Mouse (Mus musculus): ENCODE results near the gene Opn1sw. TPM values are rescaled to one million over a fixed set of nuclear protein-coding genes. Genes with fewer than 3 reads are reported as not detected.

Gene Opn1sw
- total RNA-seq (2021), result not detected

DNA sequence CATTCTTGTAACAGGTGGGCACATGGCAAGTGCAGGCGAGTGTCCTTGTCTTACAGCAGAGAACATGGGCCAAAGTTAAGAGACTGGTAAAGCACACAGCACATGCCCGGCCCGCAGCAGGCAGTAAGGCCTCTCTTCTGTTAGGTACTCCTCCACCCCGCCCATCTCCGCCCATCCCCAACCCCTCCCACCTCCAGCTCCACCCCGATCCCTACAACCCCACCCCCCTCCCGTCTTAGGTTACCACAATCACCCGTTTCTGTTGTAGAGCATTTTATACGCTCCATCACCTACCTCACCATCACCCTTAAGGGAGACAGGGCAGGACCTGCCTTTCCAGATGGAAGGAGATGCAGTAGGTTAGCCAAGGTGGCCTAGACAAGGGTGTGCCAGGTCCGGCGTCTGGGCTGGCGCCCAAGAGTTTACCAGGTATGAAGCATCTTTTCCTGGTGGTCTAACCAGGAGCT is at the start of gene Opn1sw:
Opn1sw (minus strand) TSS at position 417 of the 467 bp plus-strand sequence.
- intact Hi-C loops (cut with DNase I), result no loop called here
- DNase-seq (ENCODE audit: low spot score), result no peak

DNA sequence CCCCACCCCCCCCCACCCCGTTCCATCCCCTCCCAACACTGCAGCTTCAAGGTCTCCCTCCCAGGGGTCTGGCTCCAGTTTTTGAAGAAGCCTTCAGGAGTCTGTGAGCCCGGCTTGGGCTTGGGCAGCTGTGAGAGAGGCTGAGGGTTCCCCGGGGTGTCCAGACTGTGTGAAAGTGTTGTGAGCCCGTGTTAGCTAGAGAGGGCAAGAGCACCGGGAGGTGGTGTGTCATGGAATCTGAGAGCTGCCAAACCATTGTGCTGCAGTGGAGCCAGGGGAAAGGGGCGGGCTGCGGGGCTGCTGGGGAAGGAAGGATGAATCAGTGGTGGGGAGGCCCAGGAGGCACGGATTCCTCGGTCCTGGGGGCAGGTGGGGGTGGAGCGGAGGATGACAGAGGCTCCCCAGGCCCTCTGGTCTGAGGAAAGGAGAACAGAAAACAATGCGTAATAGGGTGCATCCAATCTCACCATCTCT is 48.2 kb upstream of the Opn1sw start:
- peak; percentile 74 for DNase-seq (ENCODE audit: low spot score)
- intact Hi-C loops (cut with DNase I), result loop anchor here (5.0 kb wide), 1 partner anchor 74 kb away; no protein-coding TSS in a partner anchor

DNA sequence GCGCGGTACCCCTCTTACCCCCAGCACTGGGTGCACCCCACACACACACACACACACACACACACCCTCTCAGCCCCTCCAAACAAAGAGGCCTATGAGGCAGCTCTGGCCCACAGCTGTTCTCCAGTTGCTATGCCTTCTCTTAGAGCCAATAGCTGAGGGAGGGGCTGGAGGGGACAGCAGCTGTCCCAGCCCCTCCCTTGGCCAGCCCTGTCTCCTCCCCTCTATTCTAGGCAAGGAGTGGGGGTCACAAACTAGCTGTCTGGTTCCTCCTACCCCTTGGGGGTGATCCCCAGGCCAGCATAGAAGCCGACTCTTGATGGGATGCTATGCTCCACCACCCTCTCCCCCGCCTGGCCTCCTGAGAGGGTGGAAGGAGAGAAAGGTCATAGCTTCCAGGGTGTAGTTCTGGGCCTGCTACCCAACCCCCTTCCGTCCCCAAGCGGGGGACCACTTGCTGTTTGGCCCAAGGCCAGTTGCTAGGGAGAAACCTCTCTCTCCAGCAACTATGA is 47.7 kb upstream of the Opn1sw start:
- peak; percentile 46 for DNase-seq (ENCODE audit: low spot score)
- intact Hi-C loops (cut with DNase I), result loop anchor here (5.0 kb wide), 1 partner anchor 74 kb away; no protein-coding TSS in a partner anchor

DNA sequence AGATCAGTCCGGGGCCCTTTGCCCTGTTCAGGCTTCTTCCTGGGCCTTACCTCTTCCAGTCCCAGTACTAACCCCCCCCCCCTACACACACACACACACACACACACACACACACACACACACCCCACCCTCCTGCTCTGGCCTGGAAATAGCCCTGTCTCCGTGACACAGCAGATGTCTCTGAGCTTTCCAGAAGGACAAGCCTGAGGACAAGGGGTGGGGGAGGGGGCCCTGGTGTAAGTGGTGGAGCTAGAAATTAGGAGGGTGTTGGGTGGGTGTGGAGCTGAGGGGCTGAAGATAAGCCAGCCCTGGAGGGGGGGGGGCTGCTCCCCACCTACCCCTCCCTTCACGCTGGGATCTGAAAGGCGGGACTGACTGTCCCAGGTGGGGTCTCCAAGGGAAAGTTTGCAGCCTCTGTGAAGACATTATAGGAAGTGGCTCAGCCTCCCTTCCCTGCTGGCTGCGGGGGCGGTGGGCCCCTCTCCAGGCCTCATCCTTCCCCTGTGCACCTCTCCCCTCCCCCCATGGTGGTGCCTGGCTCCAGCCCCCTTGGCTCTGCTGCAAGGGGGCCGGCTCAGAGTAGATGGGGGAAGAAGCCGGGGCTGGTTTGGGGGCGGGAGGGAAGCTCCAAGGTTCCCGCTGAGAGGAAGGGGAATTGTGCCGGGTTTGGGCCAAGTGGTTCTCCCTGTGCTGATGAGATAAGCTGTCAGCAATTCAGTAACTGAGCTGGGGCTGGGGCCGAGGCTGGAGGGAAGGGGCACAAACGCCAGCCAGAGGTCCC is 46.8 kb upstream of the Opn1sw start:
- intact Hi-C loops (cut with DNase I), result loop anchor here (5.0 kb wide), 1 partner anchor 73 kb away; no protein-coding TSS in a partner anchor
- DNase-seq (ENCODE audit: low spot score), result peak; percentile 53

DNA sequence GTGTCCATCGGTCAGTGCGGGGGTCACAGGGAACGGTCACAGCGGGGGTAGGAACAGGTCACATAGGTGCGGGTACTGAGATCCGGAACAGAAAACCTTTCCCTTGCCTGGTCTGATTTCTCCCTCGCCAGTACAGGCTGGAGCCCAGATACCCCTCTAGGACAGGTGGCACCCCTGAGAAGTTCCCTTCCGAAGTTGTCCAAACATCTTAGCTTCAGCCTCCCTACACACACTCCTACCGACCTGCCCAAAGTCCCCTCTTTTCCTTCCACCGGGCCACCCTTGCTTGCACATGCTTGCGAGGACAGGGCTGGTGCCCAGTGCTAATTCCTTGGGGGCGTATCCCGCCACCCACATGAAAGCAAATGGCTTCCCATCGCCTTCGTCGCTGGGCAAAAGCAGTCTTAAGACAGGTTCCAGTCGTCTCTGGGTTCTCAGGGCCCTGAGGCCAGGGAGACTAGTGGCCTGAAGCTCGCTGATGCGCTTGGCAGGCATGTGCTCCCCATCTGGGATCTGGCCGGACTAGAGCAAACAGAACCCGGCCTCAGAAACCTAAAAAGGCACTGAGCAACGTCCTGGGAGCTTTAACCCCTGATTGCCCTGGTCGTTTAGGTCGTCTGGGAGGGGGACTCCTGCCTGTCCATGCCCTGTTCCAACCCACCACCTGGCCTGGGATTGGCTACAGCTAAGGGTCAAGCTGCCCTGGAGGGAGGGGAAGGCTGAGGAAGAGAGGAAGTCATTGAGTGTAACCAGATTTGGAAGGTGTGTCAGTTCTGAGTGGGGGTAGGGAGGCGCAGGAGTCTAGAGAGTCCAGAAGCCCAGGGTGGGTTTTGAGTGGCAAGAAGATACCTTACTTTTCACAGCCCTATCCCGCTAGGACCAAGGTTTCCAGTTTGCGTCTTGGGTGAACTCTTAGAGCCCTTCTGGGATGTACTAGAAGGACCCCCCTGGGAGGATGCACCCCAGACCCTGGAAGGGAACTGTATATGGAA is 45.8 kb upstream of the Opn1sw start:
- intact Hi-C loops (cut with DNase I), result loop anchor here (2.0 kb wide), 1 partner anchor 39 kb away; no protein-coding TSS in a partner anchor
- peak; percentile 54 for DNase-seq (ENCODE audit: low spot score)

DNA sequence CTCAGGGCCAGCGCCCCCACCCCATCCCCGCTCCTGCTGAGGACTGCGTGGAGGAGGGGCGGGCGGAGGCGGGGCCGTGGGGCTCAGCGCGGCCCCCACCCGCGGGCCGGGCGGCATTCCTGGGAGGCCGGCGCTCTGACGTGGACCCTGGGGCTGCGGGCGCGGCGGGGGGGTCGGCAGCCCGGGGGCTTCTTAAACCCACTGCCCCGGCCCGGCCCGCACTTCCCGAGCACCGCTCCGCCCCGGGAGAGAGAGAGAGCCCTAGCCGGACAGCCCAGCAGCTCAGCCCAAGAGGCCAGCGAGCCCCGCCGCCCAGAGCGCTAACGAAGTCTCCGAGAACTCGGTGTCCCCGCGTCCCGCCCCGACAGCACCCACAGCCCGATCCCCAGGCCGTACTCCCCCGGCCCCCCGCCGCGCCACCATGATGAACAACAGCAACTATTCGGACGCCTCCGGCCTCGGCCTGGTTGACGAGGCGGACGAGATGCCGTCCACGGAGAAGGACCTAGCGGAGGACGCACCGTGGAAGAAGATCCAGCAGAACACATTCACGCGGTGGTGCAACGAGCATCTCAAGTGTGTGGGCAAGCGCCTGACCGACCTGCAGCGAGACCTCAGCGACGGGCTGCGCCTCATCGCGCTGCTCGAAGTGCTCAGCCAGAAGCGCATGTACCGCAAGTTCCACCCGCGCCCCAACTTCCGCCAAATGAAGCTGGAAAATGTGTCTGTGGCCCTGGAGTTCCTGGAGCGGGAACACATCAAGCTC is 45.0 kb upstream of the Opn1sw start, which contains the start of gene Flnc:
Flnc (plus strand) TSS at position 219 of the 766 bp plus-strand sequence.
- DNase-seq (ENCODE audit: low spot score), result peak; percentile 34
- intact Hi-C loops (cut with DNase I), result loop anchor here (2.0 kb wide), 1 partner anchor 38 kb away; no protein-coding TSS in a partner anchor

DNA sequence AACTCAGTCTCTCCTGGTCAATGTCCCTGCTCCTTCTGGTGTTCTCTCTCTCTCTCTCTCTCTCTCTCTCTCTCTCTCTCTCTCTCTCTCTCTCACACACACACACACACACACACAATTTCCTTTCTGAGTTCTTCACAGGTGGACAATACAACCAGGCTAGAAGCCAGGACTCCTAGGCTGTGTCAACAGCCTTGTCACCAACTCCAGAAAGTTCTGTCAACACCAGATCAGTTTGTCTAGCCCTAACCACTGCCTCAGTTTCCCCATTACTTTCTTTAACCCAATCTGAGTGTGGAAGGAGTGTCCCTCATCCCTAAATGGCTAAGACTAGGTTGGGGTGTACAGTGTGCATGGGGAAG is 44.4 kb upstream of the Opn1sw start:
- intact Hi-C loops (cut with DNase I), result loop anchor here (2.0 kb wide), 1 partner anchor 38 kb away; no protein-coding TSS in a partner anchor
- DNase-seq (ENCODE audit: low spot score), result no peak

DNA sequence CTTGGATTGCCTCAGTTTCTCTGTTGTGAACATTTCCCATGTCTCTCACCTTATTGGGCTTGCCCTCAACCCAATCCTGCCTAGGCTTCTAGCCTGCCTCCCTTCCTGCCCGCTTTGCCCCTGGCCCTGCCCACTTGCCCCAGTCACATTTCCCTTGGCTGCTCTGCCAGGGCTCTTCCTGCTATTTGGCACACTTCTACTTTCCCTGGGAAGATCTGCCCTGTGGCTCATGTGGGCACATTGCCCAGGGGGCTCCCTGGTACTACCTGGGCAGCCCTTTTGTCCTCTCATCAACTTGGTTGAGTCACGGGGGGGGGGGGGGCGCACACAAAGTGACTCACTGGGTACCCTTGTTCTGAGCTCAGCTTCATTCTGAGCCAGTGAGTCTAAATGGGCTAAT is 43.9 kb upstream of the Opn1sw start:
- intact Hi-C loops (cut with DNase I), result loop anchor here (2.0 kb wide), 1 partner anchor 37 kb away; no protein-coding TSS in a partner anchor
- no peak for DNase-seq (ENCODE audit: low spot score)

DNA sequence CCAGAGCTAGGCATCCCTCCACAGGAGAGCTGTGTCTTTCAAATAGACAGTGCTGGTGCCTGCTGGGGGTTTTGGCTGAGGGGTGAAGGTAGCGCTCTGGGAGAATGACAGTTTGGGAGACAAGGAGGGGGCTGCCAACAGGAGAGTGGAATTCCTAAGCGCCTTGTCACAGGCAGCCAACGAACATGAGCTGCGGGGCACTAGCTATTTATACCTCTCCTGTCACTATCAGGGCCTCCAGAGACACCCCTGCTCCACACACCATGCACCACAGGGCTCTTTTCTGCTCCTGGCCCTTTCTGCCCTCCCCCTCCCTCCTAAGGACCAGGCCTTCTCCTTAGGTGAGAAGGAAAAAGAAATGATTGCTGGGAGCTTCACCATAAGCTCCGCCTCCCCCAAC is 43.2 kb upstream of the Opn1sw start:
- DNase-seq (ENCODE audit: low spot score), result no peak
- intact Hi-C loops (cut with DNase I), result no loop called here

DNA sequence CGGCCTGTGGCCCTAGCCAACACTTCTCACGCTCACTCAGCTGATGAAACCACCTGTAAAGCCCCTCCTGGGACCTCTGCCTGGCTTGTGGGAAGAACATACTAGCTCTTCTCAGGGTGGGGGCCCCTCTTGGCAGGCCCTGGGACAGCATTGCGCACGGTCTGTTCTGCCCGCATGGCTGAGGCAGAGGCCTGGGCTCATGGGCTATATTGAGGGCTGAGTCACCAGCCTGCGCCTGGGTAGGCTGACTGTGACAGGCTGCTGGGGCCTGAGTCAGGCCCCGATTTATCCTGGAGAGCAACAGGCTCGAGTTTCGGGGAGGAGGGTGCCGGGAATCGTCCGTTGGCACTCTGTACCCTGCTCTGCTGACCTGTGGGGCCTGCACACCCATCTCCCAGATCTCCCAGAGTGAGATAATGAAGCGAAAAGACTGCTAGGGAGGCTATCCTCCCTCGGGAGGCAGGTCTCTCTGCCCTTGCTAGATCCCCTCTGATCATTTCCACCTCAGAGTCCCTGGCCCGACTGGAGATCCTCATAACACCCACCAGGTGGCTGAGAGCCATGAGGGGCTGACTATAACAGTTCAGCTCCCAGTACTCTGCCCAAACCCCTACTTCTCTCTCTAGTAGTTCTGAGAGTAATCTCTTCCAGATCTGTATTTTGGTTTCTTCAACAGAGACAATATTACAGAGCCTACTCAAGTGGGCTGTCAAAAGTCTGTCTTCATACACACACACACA is 42.6 kb upstream of the Opn1sw start:
- intact Hi-C loops (cut with DNase I), result no loop called here
- no peak for DNase-seq (ENCODE audit: low spot score)

DNA sequence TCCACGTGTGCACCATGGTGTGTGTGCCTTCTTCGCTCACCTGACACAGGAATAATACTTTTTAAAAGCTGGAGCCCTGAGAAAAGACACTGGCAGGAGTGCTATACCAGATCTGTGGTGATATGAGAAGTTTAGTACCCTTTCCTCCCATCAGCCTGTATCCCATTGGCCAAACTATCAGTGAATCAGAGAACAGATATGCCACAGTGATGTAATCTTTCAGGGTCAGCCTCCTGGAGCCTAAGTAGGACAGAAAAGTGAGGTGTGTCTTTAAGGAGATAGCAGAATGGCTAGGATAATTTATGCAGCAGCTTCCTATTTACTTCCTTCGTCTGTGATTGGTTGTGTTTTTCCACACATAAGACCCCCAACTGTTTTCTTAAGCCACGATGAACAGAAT is 39.9 kb upstream of the Opn1sw start:
- intact Hi-C loops (cut with DNase I), result no loop called here
- no peak for DNase-seq (ENCODE audit: low spot score)

DNA sequence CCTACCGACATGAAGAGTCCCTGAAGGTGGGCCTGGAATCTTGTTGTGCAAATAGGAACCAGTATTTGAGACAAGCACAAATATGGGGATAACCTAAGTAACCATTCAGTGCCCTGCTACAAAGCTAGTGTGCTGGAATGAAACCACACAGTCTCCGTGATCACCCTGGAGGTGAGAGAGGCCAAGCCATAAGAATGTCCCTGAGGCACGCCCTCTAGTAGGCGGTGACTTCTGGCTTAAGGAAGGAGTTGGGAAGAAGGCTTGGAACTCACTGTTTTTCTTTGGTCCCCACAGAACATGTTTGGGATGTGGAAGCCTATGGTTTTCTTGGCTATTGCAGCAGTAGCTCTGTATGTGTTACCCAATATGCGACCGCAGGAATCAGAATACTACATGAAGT is 38.1 kb upstream of the Opn1sw start:
- intact Hi-C loops (cut with DNase I), result no loop called here
- DNase-seq (ENCODE audit: low spot score), result no peak

DNA sequence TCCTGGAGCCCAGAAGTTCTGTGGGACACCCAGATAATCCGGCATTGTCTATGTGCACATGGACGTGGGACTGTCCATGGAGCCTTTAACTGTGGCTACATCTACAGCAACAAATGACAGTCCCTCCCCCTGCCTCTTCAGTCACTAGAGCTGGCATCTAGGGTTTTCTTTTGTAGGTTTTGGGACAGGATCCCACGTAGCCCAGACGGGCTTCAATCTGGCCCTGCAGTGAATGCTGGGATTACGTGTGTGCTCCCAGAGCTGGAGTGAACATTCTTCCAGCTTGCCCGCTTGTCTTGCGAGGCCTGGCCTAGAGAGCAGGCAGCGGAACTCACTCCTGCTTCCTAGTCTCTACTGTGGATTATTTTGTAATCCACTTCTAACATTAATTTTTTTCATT is 36.9 kb upstream of the Opn1sw start:
- intact Hi-C loops (cut with DNase I), result no loop called here
- DNase-seq (ENCODE audit: low spot score), result no peak

DNA sequence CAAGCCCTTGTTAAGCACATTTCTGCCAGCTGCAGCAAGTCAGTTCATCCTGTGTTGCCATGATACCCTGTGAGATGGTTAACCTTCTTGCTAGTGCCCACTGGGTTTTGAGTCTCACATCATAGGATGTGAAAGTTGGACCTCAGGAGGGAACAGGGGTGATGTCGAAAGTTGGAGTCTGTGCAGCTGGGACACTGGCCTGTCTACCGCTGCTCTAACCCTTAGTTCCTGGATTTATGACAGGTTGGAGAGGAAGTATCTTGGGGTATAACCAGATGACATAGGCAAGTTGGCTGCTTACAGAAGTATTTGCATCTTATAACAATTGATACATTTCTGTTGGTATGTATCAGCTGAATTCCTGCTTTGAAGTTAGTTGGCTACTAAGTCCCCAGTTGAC is 32.3 kb upstream of the Opn1sw start:
- intact Hi-C loops (cut with DNase I), result no loop called here
- DNase-seq (ENCODE audit: low spot score), result no peak

DNA sequence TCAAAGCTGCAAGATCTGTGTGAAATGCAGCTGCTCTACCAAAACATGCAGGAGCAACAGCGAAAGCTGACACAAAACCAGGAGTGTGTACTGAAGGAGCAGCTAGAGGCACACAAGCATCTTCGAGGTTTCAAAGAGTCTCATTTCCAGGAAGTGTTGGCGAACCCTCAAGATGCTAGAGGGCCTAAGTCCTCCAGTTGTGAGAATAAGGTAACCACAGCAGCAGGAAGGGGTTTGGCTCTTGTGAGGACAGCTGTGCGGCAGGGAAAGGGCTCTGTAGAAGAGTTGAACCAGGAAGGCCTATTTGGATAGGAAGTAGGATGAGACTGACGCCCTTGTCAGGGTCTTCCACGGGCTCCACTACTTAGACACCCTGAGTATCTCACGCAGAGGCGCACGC is 27.2 kb upstream of the Opn1sw start:
- intact Hi-C loops (cut with DNase I), result no loop called here
- no peak for DNase-seq (ENCODE audit: low spot score)

DNA sequence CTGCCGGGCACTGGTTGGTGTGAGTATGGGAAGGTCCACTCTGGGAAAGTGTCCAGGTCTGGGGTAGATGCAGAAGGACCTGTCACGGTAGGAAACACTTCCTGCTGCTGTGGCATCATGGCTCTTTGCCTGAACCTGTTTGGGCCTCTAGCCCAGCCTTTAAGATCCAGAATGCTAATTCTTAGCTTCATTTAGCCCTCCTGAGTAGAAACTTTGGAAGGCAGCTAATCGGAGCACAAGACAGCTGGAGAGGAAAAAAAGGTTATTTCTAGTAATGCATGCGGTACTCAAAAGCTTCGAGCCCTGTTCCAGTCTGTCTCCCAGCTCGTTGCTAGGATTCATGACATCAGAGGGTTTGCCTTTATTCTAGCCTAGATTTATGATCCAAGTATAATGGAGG is 18.1 kb upstream of the Opn1sw start:
- no peak for DNase-seq (ENCODE audit: low spot score)
- intact Hi-C loops (cut with DNase I), result no loop called here

DNA sequence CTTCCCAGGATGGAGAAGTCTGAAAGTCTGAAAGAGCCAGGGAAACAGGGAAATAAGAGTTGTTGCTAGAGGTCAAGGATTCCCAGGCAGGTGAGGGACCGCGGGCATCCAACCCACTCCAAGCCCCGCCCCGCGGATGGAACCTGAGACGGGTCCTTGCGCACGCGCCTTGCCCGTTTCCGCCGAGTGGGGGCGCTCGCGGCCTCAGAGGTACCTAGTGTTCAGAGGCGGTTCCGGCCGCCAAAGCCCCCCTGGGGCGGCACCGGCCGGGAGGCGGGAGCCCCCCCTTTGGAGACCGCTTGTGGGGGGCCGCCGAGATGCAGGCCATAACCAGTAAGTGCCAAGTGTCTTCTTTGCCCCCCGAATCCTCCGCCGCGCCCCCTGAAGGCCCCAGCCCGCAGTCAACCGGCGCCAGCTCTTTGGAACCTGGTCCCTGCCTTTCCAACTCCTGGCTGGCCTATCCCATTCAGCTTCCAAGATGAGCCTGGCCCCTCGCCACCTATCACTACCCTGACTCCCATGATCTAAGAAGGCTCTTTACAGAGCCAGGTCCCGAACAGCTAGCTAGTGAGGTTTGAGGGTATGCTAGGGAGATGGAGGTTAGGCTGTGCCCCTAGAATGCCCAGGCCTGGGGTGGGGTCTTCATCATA is 14.6 kb upstream of the Opn1sw start:
- no peak for DNase-seq (ENCODE audit: low spot score)
- intact Hi-C loops (cut with DNase I), result no loop called here

DNA sequence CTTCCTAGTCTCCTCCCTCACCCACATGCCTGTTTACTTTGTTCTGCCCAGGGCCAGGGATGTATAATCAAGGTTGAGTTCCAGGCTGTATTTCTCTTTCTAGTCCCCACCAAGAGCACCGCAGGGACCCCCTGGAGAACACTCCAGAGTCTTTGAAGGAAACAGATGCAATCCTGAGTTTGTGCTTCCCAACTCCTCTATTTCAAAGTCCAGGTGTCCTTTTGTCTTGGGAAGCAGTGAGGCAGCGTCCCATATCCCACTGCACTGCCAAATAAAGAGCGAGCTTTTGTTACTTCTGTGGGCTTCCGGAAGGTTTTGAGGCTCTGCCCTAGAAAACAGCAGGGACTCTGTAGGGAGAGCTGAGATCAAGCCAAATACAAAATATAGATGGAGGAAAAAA is 11.6 kb upstream of the Opn1sw start:
- intact Hi-C loops (cut with DNase I), result loop anchor here (10.0 kb wide), 1 partner anchor 245 kb away; no protein-coding TSS in a partner anchor

More for the DNA sequence above, 11.6 kb upstream of the Opn1sw start:
- DNase-seq (ENCODE audit: low spot score), result no peak
